Mouse (Mus musculus) E14TG2a.4 (cell line): ENCODE results near the gene Hmx1.

Source experiments
- H3K27me3 ChIP-seq: 2 replicates; pipeline ENCODE4 v1.6.1; 2014; ENCODE audit warnings: low read length, control low read depth; ENCODE audit not compliant: insufficient read depth
- H3K36me3 ChIP-seq: 2 replicates; pipeline ENCODE4 v1.6.1; 2014; ENCODE audit warnings: low read length, control low read depth; ENCODE audit not compliant: insufficient read depth
- H3K4me1 ChIP-seq: replicated peaks from 2 replicates; pipeline ENCODE4 v1.6.1; 2014; ENCODE audit warnings: low read depth, low read length, control low read depth
- H3K4me3 ChIP-seq: replicated peaks from 2 replicates; pipeline ENCODE4 v1.5.1; 2014; ENCODE audit warnings: mild to moderate bottlenecking, low read length
- H3K9me3 ChIP-seq: 2 replicates; pipeline ENCODE4 v1.6.1; 2014; ENCODE audit warnings: low read length, control low read depth
- CTCF ChIP-seq: conservative IDR thresholded peaks from 2 replicates; pipeline ENCODE4 v1.5.1; 2014; ENCODE audit warnings: low read length
- NANOG ChIP-seq: IDR thresholded peaks from 2 replicates; pipeline ENCODE4 v1.6.1; 2014; ENCODE audit warnings: borderline replicate concordance, low read length, mixed read lengths
- POU5F1 ChIP-seq: IDR thresholded peaks from 2 replicates; pipeline ENCODE4 v1.6.1; 2014; ENCODE audit warnings: low read length, borderline replicate concordance

Hmx1 gene

GRCm38 (mm10) chr5:35395566-35396440 lies 6.9 kb downstream of the Hmx1 start:
- Histone ChIP-seq H3K36me3 (no peaks in the 10 kb centered on the region), H3K9me3 (no peaks in the 10 kb centered on the region; the same call in 1 of the 2 replicates), H3K4me3 (no peak overlapping the region), H3K27me3 (peaks cover 94% of the 10 kb centered on the region), H3K4me1 (peaks cover 21% of the 10 kb centered on the region)
- TF ChIP-seq CTCF (no peak), NANOG (no peak), POU5F1 (no peak)

GRCm38 (mm10) chr5:35396976-35397641 lies 8.2 kb downstream of the Hmx1 start:
- TF ChIP-seq CTCF (no peak), NANOG (no peak), POU5F1 (no peak)
- Histone ChIP-seq H3K4me1 (peaks cover 21% of the 10 kb centered on the region), H3K36me3 (no peaks in the 10 kb centered on the region), H3K9me3 (no peaks in the 10 kb centered on the region), H3K27me3 (peaks cover 95% of the 10 kb centered on the region), H3K4me3 (peak overlapping the region; percentile 61)

- peaks cover 17% of the 10 kb centered on the region for H3K4me1 ChIP-seq
- peak overlapping the region; percentile 61 for H3K4me3 ChIP-seq
- TF ChIP-seq POU5F1 (no peak), NANOG (no peak), CTCF (no peak)
- no peaks in the 10 kb centered on the region for H3K9me3 ChIP-seq
- peaks cover 95% of the 10 kb centered on the region for H3K27me3 ChIP-seq
- no peaks in the 10 kb centered on the region for H3K36me3 ChIP-seq
Measured at GRCm38 (mm10) chr5:35397642-35398309, 8.9 kb downstream of the Hmx1 start.

- Histone ChIP-seq H3K27me3 (peaks cover 95% of the 10 kb centered on the region), H3K36me3 (no peaks in the 10 kb centered on the region), H3K4me3 (peak overlapping the region; percentile 61; the same call in 1 of the 2 replicates), H3K9me3 (no peaks in the 10 kb centered on the region), H3K4me1 (peaks cover 17% of the 10 kb centered on the region)
- TF ChIP-seq NANOG = no peak
Measured at GRCm38 (mm10) chr5:35398310-35398910, 9.5 kb downstream of the Hmx1 start.

- H3K4me1 ChIP-seq = peaks cover 17% of the 10 kb centered on the region
- H3K9me3 ChIP-seq = no peaks in the 10 kb centered on the region
- H3K27me3 ChIP-seq = peaks cover 95% of the 10 kb centered on the region
- H3K36me3 ChIP-seq = no peaks in the 10 kb centered on the region
- no peak for TF ChIP-seq CTCF
- no peak for TF ChIP-seq POU5F1
- TF ChIP-seq NANOG = no peak
- no peak overlapping the region for H3K4me3 ChIP-seq
Measured at GRCm38 (mm10) chr5:35399061-35399460, 10.2 kb downstream of the Hmx1 start.

GRCm38 (mm10) chr5:35399704-35400320 lies 10.9 kb downstream of the Hmx1 start:
- Histone ChIP-seq H3K4me3 (0 out of 2 replicates have a peak overlapping the region, but pooled peaks have one; percentile 17), H3K36me3 (no peaks in the 10 kb centered on the region), H3K27me3 (peaks cover 95% of the 10 kb centered on the region), H3K9me3 (no peaks in the 10 kb centered on the region), H3K4me1 (peaks cover 17% of the 10 kb centered on the region)
- TF ChIP-seq CTCF = no peak
- TF ChIP-seq NANOG = no peak
- no peak for TF ChIP-seq POU5F1

- no peaks in the 10 kb centered on the region for H3K9me3 ChIP-seq
- H3K4me3 ChIP-seq = no peak overlapping the region
- H3K4me1 ChIP-seq = peaks cover 17% of the 10 kb centered on the region
- TF ChIP-seq POU5F1 (no peak), CTCF (no peak), NANOG (no peak)
- peaks cover 95% of the 10 kb centered on the region for H3K27me3 ChIP-seq
- H3K36me3 ChIP-seq = no peaks in the 10 kb centered on the region
Measured at GRCm38 (mm10) chr5:35401240-35401639, 12.3 kb downstream of the Hmx1 start.
